8 mouse cellular contexts compared by ENCODE assay signal in the genomic region with DNA sequence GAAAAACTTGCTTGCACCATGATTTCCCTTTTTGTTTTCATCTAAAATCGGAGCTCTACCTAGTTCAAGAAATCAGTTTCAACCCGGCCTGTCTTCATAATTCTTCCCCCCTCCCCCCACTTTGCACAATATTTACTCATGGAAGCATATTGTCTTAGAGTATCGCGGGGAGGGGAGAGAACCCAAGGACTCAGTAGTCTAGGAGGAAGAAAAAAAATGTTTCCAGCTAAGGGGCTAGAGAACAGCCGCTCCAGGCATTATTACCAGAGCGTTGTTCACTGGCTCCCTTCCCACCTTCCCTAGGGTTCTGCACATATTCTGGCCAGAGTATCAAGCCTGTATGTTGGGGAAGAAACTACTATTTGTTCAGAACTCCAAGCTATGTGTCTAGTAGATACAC.
DNase-seq lines count a peak whose midpoint lies in the region; ATAC-seq and TF ChIP-seq lines count a peak whose summit lies in the region.

No protein-coding gene starts in this region.

- 25% methylated on average over 6 of the region's 6 CpGs for WGBS in heart, adult 2 months
- 33% methylated on average over 6 of the region's 6 CpGs for WGBS in forebrain, embryonic 12.5 days
- 33% methylated on average over 6 of the region's 6 CpGs for WGBS in liver, embryonic 16.5 days (ENCODE audit: insufficient replicate concordance)

- intact Hi-C loops in heart, adult 2 months (cut with DNase I), result loop anchor here (2.0 kb wide), 1 partner anchor 383 kb away; a partner anchor contains a TSS
- intact Hi-C loops in heart, postnatal 36 days (cut with DNase I), result no loop called here

- ATAC-seq in CD4-positive, CD25-positive, alpha-beta regulatory T cell, adult 4 months, result peak; percentile 8
- ATAC-seq in forebrain, embryonic 12.5 days (ENCODE audit: low FRiP score), result peak; percentile 41
- ATAC-seq in liver, embryonic 16.5 days (ENCODE audit: low read depth), result peak; percentile 13; the same call in 1 of the 2 replicates
- no peak for ATAC-seq in inflammation-experienced regulatory T-cells, adult 6 months

- no peak for TF ChIP-seq CTCF in heart, adult 2 months (IDR thresholded peaks at IDR 0.05)

- H3K9ac ChIP-seq in heart, adult 2 months (ENCODE audit: low read depth, low read length), result peak overlapping the region; percentile 64
- no peak overlapping the region for H3K9ac ChIP-seq in forebrain, embryonic 12.5 days
- H3K9ac ChIP-seq in liver, embryonic 16.5 days (ENCODE audit: low read depth, low read length), result no peak overlapping the region

- no peak for DNase-seq in heart, adult 2 months
- DNase-seq in heart, postnatal 36 days, result no peak
- DNase-seq in adrenal gland, adult 2 months, result no peak
- no peak for DNase-seq in ovary, postnatal 10 days (ENCODE audit: low spot score)

- H3K4me2 ChIP-seq in forebrain, embryonic 12.5 days, result peak overlapping the region; percentile 54
- H3K4me2 ChIP-seq in liver, embryonic 16.5 days (ENCODE audit: low read depth, low read length), result peak overlapping the region; percentile 51

- no peaks in the 10 kb centered on the region for H3K9me3 ChIP-seq in forebrain, embryonic 12.5 days
- H3K9me3 ChIP-seq in liver, embryonic 16.5 days (replicated peaks; ENCODE audit: control insufficient read depth, low read length), result no peaks in the 10 kb centered on the region

- no peak for TF ChIP-seq EP300 in heart, adult 2 months (IDR thresholded peaks at IDR 0.05; ENCODE audit: insufficient read depth, low read depth, low read length)

- H3K27ac ChIP-seq in heart, adult 2 months, result peak overlapping the region; percentile 70
- H3K27ac ChIP-seq in forebrain, embryonic 12.5 days, result no peak overlapping the region
- H3K27ac ChIP-seq in liver, embryonic 16.5 days (ENCODE audit: low read length), result no peak overlapping the region

- no peak for TF ChIP-seq POLR2A in heart, adult 2 months (IDR thresholded peaks at IDR 0.05; ENCODE audit: insufficient read depth, low read depth, low read length)

- H3K36me3 ChIP-seq in heart, adult 2 months (ENCODE audit: control insufficient read depth, insufficient read depth, low read length), result no peaks in the 10 kb centered on the region
- H3K36me3 ChIP-seq in forebrain, embryonic 12.5 days (replicated peaks), result 0 out of 2 replicates have a peak, but pooled peaks cover 4% of the 10 kb centered on the region
- H3K36me3 ChIP-seq in liver, embryonic 16.5 days (ENCODE audit: control insufficient read depth, insufficient read depth), result no peaks in the 10 kb centered on the region

- peak overlapping the region; percentile 55 for H3K4me3 ChIP-seq in heart, adult 2 months
- H3K4me3 ChIP-seq in forebrain, embryonic 12.5 days (replicated peaks), result peak overlapping the region; percentile 48
- H3K4me3 ChIP-seq in liver, embryonic 16.5 days (ENCODE audit: low read depth, low read length), result peak overlapping the region; percentile 61

- H3K4me1 ChIP-seq in heart, adult 2 months (ENCODE audit: control insufficient read depth, insufficient read depth, low read length), result no peaks in the 10 kb centered on the region; the same call in none of the 2 replicates
- H3K4me1 ChIP-seq in forebrain, embryonic 12.5 days, result no peaks in the 10 kb centered on the region
- H3K4me1 ChIP-seq in liver, embryonic 16.5 days (ENCODE audit: control insufficient read depth, low read depth, low read length), result no peaks in the 10 kb centered on the region

- H3K79me2 ChIP-seq in heart, adult 2 months (replicated peaks; ENCODE audit: control insufficient read depth, insufficient read depth, low read length), result no peaks in the 10 kb centered on the region

- no peaks in the 10 kb centered on the region for H3K27me3 ChIP-seq in heart, adult 2 months (ENCODE audit: control insufficient read depth, insufficient read depth, low read length)
- no peaks in the 10 kb centered on the region for H3K27me3 ChIP-seq in forebrain, embryonic 12.5 days
- H3K27me3 ChIP-seq in liver, embryonic 16.5 days (ENCODE audit: control insufficient read depth, insufficient read depth, low read depth, low read length), result no peaks in the 10 kb centered on the region
